Mouse (Mus musculus) B cell, adult 2 months (primary cell): ENCODE results near the gene Scin.

Experiments
- DNase-seq, 2 experiments: peaks; one replicate each; pipeline ENCODE4 v3.0.0; 2022

Scin gene

GRCm38 (mm10) chr12:40023014-40023642 is 110.9 kb downstream of the Scin start:
- no peak for DNase-seq

- DNase-seq: no peak
Observed at GRCm38 (mm10) chr12:40022344-40022743, 111.7 kb downstream of the Scin start.

- peak in 1 of 2 experiments; percentile 4 for DNase-seq
Observed at GRCm38 (mm10) chr12:40017955-40018505, 116.0 kb downstream of the Scin start.

- peak; percentile 43 to 44 for DNase-seq
Observed at GRCm38 (mm10) chr12:40016648-40017460, 117.2 kb downstream of the Scin start.

GRCm38 (mm10) chr12:40016068-40016467 is 118.0 kb downstream of the Scin start:
- DNase-seq: no peak

GRCm38 (mm10) chr12:40009866-40010265 is 124.2 kb downstream of the Scin start:
- DNase-seq: no peak
